Mouse (Mus musculus): ENCODE data around the gene Ibsp.

The Ibsp gene

GRCm38 (mm10) chr5:104342881-104343280 is 43.9 kb downstream of the Ibsp start:
- in situ Hi-C loops (cut with MboI, MseI) = no loop called here

- in situ Hi-C loops (cut with MboI, MseI) = no loop called here
Observed at GRCm38 (mm10) chr5:104344526-104345240, 45.7 kb downstream of the Ibsp start.

- in situ Hi-C loops (cut with MboI, MseI) = no loop called here
Observed at GRCm38 (mm10) chr5:104345241-104345630, 46.3 kb downstream of the Ibsp start.

GRCm38 (mm10) chr5:104351041-104351440 is 52.1 kb downstream of the Ibsp start:
- in situ Hi-C loops (cut with MboI, MseI) = no loop called here

- in situ Hi-C loops (cut with MboI, MseI) = no loop called here
Observed at GRCm38 (mm10) chr5:104351874-104352273, 52.9 kb downstream of the Ibsp start.

- in situ Hi-C loops (cut with MboI, MseI) = loop anchor here (5.0 kb wide), 1 partner anchor 55 kb away; no protein-coding TSS in a partner anchor
Observed at GRCm38 (mm10) chr5:104357575-104357974, 58.6 kb downstream of the Ibsp start.

- in situ Hi-C loops (cut with MboI, MseI) = loop anchor here (5.0 kb wide), 1 partner anchor 56 kb away; no protein-coding TSS in a partner anchor
Observed at GRCm38 (mm10) chr5:104358592-104358991, 59.6 kb downstream of the Ibsp start.

GRCm38 (mm10) chr5:104359257-104359656 is 60.3 kb downstream of the Ibsp start:
- in situ Hi-C loops (cut with MboI, MseI) = loop anchor here (5.0 kb wide), 1 partner anchor 57 kb away; no protein-coding TSS in a partner anchor
